Mouse (Mus musculus) urinary bladder, postnatal 36 days (tissue): ENCODE measurements around the gene Ttc13.
A peak's percentile ranks its signal among the peaks of the same experiment; 100 is the strongest.

Experiments used
- DNase-seq, 2 experiments: peaks; one replicate each; pipeline ENCODE4 v3.0.0; 2022; ENCODE audit warnings: low spot score in 2 of 2, mixed read lengths in 1 of 2

The Ttc13 gene

GRCm38 (mm10) chr8:124657961-124658360, 63.8 kb downstream of the Ttc13 start:
- no peak for DNase-seq

- no peak for DNase-seq
These were observed 68.0 kb downstream of the Ttc13 start for GRCm38 (mm10) chr8:124653568-124654475.

GRCm38 (mm10) chr8:124652546-124652945, 69.2 kb downstream of the Ttc13 start:
- DNase-seq: no peak

GRCm38 (mm10) chr8:124651776-124652175, 70.0 kb downstream of the Ttc13 start:
- no peak for DNase-seq

GRCm38 (mm10) chr8:124648311-124648710, 73.5 kb downstream of the Ttc13 start:
- no peak for DNase-seq

GRCm38 (mm10) chr8:124643540-124644339, 78.0 kb downstream of the Ttc13 start:
- peak; percentile 15 to 28 for DNase-seq

GRCm38 (mm10) chr8:124641599-124641998, 80.2 kb downstream of the Ttc13 start:
- no peak for DNase-seq

- DNase-seq: no peak
These were observed 86.6 kb downstream of the Ttc13 start for GRCm38 (mm10) chr8:124635247-124635502.

- DNase-seq: no peak
These were observed 87.2 kb downstream of the Ttc13 start for GRCm38 (mm10) chr8:124634411-124635246.

- peak; percentile 60 to 71 for DNase-seq
These were observed 88.6 kb downstream of the Ttc13 start for GRCm38 (mm10) chr8:124633001-124633703.

- no peak for DNase-seq
These were observed 89.8 kb downstream of the Ttc13 start for GRCm38 (mm10) chr8:124631966-124632365.

GRCm38 (mm10) chr8:124630891-124631290, 90.9 kb downstream of the Ttc13 start:
- no peak for DNase-seq

- DNase-seq: no peak
These were observed 91.3 kb downstream of the Ttc13 start for GRCm38 (mm10) chr8:124630489-124630888.

- DNase-seq: no peak
These were observed 95.5 kb downstream of the Ttc13 start for GRCm38 (mm10) chr8:124626251-124626650.
